Mouse (Mus musculus) spleen, adult 12 weeks (tissue): ENCODE measurements around the gene Ubald2.
A peak's percentile ranks its signal among the peaks of the same experiment; 100 is the strongest.
"Not testable (repeated sequence)": the region's sequence is repeated elsewhere in the genome, so short reads cannot be mapped to it uniquely, and the experiment has no call there.

Source experiments
- DNase-seq: peaks from one replicate; pipeline ENCODE4 v3.0.0; 2022; ENCODE audit warnings: low spot score

Gene Ubald2

GRCm38 (mm10) chr11:116463833-116464232, 29.9 kb downstream of the Ubald2 start:
- DNase-seq = peak; percentile 64

DNA sequence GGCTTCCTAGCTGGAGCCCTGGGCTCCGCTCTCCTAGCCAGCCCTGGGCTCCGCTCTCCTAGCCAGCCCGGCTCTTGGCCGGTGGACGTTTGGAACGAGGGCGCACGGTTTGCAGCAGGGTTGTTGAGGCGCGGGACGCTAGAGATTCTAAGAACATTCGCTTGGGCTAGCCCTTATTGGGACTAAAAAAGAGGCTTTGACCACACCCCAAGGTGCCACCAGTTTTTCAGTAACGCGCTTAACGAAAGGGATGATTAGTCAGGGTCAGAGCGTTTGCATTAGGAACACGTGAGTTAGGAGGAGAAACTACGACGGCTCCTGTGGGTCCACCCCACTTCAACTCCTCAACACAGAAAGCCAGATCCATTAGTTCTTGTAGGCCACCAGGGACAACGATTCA, 32.2 kb downstream of the Ubald2 start, which contains the start of gene Qrich2:
TSS of gene Qrich2 (minus strand) at position 101 of the 400 bp plus-strand sequence.
- no peak for DNase-seq

GRCm38 (mm10) chr11:116468338-116468737, 34.4 kb downstream of the Ubald2 start:
- DNase-seq = not testable (repeated sequence)

DNA sequence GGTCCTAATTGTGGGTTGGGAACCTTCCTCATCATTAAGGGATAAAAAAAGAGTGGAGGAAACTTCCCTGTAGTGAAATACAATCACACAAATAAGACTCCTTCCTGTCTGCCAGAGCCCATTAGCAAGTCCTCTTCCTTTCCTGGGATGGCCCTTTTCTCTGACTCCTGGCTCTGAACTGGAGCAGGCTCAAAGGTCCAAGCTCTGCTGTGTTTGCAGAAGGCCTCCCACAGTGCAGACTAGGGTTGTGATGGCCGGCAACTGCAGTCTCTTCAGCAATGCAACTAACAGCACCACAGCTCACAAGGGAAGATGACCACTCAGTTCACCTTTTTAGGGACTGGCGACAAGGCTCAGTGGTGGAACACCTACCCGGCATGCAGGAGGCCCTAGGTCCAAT, 36.4 kb downstream of the Ubald2 start:
- no peak for DNase-seq

DNA sequence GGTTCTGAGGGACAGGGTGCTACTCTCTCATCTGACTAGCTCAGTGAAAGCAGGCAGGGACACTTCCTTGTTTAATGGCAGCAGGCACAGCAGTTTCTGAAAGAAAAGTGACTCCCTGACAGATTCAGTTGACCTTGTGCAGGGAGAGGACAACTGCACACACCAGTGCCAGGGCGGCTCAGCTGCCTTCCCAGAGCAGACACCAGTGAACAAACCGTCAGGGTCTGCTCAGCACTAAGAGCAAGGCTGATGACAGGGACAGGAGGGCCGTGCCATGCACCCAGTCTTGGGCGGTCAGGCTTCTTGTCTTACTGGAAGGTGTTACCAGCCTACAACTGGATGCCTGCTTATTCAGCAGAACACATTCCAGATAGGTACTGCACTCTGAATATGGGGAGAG, 37.0 kb downstream of the Ubald2 start:
- DNase-seq = no peak

GRCm38 (mm10) chr11:116472275-116472674, 38.4 kb downstream of the Ubald2 start:
- no peak for DNase-seq

GRCm38 (mm10) chr11:116476041-116476440, 42.1 kb downstream of the Ubald2 start:
- DNase-seq = no peak

DNA sequence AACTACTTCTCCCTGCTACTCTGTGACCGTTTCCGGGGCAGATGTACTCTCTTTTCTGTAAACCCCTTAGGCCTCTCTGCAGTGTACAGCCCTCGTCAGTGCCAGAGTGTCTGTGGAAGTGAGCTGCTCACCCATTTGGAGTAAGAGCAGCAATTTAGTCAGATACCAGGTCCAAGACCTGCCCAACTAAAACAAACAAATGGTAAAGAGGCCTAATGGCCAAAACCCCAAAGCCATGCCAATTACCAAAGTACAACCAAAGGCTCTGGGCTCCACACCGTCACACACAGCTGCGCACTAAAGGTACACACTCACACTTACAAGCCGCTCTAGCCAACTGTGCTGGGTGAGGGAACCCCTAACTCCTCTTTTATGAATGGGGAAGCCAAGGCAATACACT, 42.8 kb downstream of the Ubald2 start:
- no peak for DNase-seq

DNA sequence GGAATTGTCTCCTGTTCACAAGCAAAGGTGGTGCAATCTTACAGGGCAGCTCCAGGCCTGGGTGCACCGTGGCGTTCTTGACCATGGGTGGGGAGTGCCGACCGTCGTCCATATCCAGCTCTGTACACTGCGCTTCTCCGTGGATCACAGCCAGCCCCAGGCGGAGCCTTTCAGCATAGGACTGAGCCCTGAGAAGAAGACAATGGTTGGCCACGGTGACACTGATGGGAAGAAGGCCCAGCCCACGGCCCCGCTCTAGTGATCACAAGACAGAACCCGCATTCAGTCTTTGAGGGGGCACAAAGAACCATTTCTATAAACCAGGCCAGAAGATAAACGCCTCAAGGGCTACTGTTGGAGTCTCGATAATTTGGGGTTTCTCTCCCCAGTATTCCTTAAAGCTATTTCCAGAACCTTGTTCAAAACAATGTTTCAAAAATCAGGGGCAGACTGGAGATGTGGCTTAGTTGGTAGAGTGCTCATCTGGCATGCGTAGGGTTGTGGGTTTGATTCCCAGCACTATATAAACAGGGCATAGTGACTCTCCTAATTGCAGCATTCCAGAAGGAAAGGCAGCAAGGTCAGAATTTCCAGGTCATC, 43.4 kb downstream of the Ubald2 start:
- no peak for DNase-seq

DNA sequence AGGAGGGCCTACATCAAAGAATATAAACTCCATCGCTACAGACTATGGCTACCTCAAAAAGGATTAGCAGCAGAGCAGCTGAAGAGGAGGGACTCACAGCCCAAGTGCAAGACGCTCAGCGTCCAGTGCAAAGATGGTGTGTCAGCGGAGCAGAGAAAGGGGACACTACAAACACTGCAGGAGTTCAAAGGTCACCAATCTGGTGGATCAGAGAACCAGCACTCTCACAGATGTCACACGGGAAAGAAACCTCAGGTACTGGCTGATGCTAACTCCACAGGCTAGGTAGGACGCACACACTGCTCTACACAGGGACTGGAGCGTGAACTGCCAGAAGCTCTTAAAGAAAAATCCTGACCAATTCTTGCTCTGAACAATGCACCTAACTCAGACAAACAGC, 45.1 kb downstream of the Ubald2 start:
- no peak for DNase-seq

DNA sequence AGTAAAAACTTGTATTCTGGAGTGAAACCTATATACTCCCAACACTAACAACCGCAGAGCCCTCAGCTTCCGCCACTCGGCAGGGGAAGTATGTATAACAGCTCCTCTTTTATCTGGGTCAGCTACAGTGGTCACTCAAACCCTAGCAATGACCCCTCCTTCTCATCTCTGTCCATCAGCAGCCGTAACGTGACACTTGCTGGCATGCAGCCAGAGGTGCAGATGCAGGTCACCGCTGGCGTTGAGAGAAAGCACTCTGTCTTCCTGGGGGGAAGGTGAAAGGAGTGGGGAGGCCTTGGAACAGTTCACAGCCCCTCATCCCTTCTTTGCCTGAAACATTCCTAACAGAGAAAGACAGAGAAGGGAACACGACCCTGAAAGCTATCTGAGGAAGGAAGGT, 45.9 kb downstream of the Ubald2 start:
- DNase-seq = no peak

DNA sequence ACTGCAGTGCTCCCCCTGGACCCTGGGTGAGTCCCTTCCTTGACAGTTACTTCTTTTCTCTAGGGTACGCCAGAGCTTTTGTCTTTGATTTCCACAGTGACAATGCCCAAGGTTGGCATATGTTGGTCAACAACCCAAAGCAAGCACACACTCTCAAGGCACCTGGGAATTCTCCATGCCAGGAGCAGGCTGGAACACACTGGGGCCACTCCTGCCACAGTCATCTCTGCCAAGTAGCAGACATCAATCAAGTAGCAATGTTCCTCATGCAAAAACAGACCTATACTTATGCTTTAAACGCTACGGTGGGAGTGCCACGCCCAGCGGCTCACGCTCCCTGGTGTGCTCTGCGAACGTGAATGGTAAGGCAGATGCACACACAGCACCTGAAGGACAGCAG, 47.1 kb downstream of the Ubald2 start:
- DNase-seq = no peak

- no peak for DNase-seq
These were observed 47.9 kb downstream of the Ubald2 start for GRCm38 (mm10) chr11:116481776-116482175.

DNA sequence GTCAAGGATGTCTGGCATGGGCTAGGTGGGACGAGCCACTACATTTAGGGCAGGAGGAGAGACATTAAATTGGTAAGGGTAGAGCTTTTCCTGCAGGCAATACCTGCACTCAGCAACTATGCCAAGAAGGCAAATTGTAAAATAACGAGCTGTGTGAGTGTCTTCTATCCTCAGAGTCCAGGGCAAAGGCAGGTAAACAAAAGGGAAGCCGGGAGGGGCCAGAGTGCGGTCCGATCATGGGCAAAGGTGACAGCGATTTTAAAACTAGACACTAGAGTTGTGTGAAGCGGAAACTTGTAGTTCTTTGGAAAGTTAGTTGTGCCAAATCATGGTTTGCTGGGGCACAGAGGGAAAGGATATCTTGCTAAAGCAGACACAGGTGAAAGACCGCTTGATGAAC, 50.4 kb downstream of the Ubald2 start:
- no peak for DNase-seq

DNA sequence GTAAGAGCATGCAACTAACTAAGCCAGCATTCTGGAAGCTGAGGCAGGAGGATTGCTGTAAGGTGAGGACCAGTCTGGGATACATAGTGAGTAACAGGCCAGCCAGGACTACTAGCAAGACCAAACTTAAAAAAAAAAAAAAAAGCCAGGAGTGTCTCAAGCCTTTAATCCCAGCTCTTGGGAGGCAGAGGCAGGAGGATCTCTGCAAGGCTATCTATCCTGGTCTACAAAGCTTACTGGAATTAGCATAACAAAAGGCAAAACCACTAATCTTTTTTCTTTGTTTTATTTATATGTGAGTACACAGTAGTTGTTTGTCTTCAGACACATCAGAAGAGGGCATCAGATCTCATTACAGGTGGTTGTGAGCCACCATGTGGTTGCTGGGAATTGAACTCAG, 54.3 kb downstream of the Ubald2 start:
- no peak for DNase-seq
